Mouse (Mus musculus) kidney, adult 2 months (tissue): ENCODE results near the gene Hoxa5.

Experiments used
- CTCF ChIP-seq: fragments of 200-500 bp; conservative IDR thresholded peaks from 2 replicates; pipeline ENCODE4 v1.5.1; 2011; ENCODE audit warnings: low read depth, mild to moderate bottlenecking, control low read depth, low read length, moderate library complexity, mixed read lengths; ENCODE audit not compliant: insufficient read depth, insufficient read length
- POLR2A ChIP-seq: fragments of 200-500 bp; IDR thresholded peaks from one replicate; pipeline ENCODE4 v1.6.1; 2011; ENCODE audit warnings: low read depth, low read length, control low read depth

DNA sequence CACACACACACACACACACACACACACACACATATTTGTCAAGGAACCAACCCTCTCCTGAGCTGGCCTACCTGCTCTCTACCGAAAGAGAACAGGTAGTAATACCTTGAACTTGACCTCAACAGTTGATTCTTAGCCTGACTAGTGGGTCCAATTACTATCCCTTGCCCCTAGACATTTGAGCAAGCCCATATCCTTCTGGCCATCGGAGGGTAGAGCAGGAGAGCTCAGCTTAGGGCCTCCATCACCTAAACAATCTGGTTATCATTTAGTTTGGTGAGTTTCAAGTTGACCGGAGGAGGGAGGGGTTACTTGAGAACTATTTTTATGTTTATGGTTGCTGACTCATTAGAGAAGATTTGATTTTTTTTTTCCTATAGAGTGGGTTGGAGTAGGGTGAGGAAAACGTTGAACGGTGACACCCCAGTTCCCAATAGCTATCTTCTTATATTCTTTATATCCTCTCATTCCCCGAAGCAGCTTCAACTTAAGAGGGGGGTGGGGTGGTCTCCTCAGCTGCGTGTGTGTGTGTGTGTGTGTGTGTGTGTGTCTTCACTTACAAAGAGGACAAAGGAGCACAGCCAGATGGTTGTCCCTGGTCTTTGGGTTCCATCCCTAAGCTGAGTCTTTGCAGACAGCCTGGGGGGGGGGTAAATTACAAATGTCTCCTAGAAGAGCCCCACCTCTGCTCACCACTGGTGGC is 46.9 kb upstream of the Hoxa5 start:
- TF ChIP-seq CTCF (no peak), POLR2A (no peak)
